Mouse (Mus musculus): ENCODE measurements at regions not wholly inside any gene's neighbourhood (a gene's known extent, or its start where the extent isn't known, plus 50 kb on each side); places are given as distances from the start of the nearest gene placed in this dataset.

DNA sequence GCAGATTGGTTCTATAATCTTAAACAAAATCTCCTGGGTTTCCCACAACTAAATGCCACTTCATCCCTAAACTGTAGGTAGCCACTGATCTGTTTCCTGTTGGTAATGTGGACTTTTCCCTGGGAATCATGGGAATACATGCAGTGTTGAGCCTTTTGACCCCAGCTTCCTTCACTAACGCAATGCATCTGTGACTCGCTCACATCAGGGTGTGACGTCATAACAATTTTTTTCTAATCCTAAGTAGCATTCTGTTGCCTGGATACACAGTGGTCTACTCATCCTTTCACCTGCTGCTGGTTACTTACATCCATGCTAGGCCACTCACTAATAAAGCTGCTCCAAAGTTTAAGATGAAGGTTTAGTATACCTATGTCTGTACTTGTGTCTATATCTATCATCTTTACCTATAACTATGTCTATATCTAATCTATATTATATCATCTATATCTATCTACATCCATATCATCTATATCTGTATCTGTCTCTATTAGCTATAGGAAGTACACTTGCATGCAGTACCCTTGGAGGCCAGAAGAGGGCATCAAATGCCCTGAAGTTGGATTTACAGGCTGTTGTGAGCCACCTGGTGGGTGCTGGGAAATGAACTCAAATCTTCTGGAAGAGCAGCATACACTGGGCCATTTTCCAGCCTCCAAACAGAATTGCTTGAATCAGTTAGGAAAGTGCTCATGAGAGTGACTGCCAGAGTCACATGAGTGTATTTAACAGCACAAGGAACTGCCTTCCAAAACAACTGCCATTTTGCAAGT is 157.5 kb upstream of the Rpl34 start:
- DNase-seq (ENCODE audit: low spot score): no peak

DNA sequence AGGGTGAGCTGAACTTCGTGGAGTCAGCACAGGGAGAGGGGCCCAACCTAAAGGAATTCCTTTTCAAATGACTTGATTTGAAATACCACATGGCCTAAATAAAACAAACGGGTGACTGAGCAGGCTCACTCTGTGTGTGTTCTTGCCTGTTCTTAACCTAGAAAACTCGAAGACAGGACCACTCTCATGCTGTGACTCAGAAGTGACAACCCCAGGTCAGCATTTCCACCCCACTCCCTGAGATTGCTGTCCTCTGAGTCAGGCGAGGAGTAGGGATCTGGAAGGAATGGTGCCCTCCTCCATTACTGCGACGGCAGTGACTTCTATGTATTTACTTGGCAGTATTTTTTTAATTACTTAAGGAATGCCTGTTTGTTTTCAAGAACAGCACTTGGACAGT is 155.8 kb upstream of the Rpl34 start:
- DNase-seq (ENCODE audit: low spot score): no peak

DNA sequence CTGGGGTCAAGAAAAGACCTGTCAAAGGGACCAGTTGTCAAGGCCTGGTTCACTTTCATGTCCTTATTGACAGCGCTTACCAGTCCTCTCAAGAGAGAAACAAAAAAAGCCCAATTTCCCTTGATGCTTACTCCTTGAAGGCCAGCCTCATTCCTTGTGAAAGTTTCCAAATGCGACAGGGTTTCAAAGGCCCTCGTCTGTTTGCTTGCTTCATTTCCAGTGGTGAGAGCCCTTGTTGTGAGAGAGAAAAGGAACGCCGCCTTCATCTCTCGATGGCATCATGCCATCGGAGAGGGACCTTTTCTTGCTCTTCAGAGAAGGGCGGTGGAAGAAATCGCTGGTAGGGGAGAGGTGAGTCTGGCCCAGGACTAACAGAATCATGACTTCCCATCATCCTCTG is 154.2 kb upstream of the Rpl34 start:
- DNase-seq (ENCODE audit: low spot score): no peak

DNA sequence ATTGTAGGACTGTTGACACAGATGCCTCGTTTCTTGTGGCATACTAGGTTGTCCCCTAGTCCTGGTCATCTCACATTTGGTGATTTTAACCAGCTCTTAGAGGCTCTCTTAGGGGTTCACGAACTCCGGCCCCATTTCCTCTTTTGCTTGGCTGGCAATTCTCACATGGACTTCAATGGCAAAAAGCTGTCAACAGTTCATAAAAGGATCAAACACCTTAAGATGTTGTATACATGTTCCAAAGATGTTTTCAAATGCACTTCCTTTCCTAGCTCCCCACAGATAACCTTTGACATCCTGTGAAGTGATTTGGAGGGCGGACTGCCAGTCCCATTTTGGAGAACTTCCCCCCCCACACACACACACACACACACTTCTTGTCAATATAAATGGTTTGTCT is 153.7 kb upstream of the Rpl34 start:
- no peak for DNase-seq (ENCODE audit: low spot score)

DNA sequence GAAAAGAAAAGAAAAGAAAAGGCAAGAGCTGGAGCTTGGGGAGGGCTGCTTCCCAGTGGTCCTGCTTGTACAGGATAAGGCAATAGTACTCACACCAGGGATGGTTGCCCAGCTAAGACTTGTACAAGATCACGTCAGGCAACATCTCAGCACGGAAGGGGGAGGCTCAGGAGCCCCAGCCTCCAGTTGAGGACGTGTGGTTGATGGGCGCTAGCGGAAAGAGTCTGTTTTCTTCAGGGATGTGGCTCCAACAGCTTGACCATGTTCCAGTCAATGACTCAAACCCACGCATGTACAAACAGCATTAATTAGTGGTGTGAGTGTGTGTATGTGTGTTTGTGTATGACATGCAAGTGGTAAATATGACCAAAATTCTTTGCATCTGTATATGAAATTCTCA is 153.1 kb upstream of the Rpl34 start:
- no peak for DNase-seq (ENCODE audit: low spot score)

DNA sequence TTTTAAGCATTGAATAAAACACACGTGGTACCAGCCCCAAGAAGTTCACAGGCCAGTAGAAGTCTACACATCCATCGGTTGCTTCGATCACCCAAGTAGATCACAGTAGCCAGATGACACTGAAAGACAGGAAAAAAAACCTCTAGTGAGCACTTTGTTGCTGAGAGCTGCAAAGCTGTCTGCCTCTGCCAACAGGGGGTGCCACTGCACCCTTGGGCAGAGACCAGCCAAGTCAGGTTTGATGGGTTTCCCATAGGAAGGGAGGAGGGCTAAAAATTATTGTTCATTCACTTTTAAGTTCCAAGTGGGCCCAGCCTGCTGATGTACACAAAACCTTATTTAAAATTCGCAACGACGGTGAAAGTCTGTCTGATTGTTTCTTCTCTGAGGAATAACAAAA is 150.3 kb upstream of the Rpl34 start:
- DNase-seq (ENCODE audit: low spot score): no peak

DNA sequence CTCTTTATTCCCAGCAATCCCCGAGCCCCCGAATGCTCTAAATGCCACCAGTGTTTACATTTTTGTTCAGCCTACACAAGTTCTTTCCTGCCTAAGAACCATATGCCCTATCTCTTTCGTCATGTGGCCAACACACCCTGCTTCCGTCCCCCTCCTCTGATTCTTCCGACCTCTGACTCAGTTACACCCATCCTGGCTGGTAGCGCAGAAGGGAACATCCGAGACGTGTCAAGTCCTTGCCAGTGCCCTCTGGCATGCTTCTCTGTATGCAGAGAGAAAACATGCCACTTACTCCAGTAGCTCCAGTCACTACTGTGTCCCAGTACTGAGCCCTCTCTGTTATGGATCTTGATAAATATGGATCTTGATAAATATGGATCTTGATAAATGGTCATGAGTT is 149.3 kb upstream of the Rpl34 start:
- DNase-seq (ENCODE audit: low spot score): no peak

DNA sequence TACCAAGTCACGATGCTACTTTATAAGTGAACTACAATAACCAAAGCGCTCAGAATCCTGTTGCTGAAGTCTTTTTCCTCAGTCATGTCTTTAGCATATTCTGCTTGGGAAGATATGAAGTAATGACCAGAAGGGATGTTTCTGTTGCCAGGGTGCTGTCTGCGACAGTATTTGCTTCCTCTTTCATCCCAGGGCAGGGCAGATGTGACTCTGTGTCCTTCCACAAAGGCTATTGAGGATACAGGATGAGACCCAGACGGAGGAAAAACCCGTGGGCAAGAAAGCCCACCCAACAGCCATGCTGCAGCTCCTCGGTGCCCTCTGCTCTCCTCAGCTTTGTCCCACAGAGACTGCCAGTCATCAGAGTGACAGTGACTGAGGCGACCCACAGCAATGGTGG is 148.6 kb upstream of the Rpl34 start:
- no peak for DNase-seq (ENCODE audit: low spot score)

DNA sequence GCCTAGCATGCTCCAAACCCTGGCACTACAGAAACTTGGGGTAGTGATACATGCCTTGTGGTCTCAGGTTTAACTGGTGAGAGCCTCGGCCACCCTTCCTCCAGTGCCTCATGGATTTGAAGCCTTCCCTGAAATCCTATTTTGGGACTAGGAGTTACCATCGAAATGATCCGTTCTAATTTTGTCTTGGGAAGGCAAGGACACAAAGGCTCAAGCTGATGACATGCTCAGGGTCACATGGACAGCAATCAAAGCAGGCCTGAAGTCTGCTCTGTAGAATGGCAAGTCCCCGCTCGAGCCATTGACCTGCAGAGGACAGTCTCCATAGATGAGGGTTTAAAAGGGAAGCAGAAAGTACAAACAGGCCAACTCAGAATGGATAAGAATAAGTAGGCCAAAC is 147.8 kb upstream of the Rpl34 start:
- no peak for DNase-seq (ENCODE audit: low spot score)

DNA sequence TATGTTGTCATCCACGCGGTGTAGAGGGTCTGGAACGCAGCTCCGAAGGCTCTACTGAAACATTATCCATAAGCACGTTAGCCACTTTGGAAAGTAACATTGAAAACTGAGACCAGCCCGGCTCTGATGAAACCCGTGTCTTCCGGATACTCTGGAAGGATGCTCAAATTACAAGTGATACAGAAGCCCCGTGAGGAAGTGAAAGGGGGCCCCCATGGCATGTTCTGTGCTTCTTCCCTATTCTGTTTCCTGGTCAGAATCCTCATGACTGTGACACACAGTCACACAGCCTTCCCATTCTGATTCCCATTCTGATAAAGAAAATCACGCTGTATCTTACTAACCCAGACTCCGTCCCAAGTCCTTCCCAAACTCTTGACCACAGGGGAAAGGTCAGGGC is 143.5 kb upstream of the Rpl34 start:
- DNase-seq (ENCODE audit: low spot score): no peak

DNA sequence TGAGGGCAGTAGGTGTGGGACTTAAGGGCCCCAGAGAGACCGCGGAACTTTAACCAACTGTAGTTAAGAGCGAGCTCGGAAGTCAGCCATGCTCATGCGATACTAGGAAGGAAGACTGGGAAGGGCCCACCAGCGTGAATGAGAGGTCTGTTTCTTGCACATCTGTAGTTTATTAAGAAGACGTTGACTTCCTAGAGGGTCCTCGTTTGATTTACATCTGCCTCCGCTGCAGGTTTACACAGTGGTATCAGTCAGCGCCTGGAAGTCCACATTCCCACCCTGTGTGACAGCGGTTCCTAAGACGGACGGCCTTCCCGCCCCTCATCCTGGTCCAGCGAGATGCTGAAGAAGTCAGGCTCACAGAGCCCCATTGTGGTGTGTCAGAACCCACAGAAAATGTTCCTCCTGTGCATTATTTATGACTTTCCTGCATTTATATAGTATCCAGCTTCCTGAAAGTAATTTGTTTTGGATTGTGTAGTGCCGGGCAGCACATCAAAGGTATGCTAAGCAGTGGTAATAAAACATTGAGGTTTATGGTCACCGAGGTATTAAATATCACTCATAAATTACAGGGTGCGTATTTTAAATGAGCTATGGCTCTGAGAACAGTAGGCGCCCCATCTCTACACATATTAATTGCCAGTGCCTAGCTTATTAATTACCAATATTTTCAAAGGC is 136.9 kb upstream of the Rpl34 start:
- peak; percentile 13 for DNase-seq (ENCODE audit: low spot score)

DNA sequence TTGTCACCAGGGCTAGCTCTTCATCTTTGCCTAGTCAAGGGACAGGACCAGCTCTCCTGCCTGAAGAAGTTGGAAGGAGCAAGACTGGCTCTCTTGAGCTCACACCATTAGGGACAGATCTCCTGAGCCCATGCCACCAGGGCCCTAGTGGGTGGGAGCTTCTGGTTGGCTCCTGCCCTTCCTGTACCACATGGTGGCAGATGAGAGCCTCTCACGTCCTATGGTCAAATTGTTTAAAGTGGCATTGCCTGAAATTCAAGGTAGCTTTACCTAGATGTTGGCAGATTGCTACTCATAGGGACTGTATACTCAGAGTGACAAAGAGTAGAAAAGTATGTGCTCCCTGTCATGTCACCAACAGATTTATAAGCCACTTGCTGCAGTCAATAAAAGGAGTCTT is 134.6 kb upstream of the Rpl34 start:
- DNase-seq (ENCODE audit: low spot score): no peak

DNA sequence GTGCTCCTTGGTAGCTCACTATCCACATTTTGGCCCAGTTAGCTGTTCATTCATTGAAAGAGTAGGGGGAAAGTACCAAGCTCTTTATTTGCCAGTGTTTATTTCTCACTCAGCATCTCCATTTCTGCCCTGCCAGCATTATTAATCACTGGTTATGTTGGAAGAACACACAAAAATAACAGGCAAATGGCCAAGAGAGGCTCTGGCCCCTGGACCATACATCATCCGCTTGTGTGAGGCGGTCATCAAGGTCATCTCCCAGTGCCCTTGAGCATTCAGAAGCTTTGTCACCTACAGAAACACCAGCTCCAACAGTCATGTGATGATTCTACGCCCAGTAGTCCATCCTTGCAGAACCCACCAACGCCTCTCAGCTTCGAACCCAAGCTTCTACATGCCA is 133.2 kb upstream of the Rpl34 start:
- DNase-seq (ENCODE audit: low spot score): no peak

DNA sequence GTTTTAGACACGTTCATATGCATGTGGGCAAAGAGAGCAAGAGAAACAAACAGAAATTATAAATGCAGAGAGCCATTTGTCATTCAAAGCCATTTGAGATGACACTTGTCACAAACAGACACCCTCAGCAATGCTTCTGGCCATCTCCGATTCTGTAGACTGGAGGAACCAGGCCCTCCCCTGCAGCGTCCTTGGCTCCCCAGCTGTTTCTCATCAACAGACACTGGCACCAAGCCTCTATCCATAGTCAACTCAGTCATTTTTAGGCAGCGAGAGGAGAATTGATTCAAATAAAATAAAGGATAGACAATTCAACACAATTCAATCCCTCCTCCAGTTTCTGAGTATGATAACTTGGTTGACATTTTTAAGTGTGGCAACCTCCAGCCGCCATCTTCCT is 130.1 kb upstream of the Rpl34 start:
- DNase-seq (ENCODE audit: low spot score): no peak

DNA sequence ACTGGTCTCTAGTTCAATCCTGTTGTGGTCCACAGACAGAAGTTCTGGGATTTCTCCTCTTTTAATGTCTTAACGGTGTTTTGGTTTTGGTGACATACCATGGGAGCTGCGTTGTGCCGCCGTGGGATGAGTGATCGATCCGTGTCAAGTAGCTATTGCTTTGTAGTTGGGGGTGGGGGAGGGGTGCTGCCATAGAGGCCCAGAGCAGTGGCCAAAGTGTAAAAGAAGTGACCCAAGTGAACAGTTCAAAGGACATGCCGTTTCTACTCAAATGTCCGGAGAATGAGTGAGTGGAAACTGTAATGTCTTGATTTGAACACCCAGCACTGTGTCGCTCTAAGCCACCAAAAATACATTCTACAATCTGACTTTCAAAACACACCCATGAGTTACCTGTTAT is 123.7 kb upstream of the Rpl34 start:
- no peak for DNase-seq (ENCODE audit: low spot score)

DNA sequence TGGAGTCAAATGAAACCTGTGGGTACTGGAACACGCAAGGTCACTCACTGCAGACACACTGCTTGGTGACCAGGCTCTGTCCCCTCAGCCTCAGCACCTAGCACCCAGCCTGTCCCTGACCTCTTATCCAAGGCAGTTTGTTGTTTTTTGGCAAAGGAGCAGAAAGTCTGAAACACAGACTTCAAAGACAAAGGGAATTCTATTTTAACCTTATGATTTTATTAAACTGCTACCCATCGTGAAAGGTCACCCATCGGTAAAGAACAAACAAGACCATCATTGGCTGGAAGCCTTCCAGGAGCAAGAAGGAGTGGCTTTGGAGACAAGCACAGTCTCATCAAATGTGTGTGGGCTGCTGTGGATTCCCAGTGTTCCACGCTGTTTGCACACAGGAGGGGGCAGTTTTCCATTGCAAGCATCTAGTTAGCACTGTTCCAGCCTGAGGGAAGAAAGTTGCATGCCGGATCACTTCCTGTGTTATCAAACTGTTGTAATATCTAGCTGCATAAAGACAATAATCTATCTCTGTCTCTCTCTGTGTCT is 120.6 kb upstream of the Rpl34 start:
- no peak for DNase-seq (ENCODE audit: low spot score)

DNA sequence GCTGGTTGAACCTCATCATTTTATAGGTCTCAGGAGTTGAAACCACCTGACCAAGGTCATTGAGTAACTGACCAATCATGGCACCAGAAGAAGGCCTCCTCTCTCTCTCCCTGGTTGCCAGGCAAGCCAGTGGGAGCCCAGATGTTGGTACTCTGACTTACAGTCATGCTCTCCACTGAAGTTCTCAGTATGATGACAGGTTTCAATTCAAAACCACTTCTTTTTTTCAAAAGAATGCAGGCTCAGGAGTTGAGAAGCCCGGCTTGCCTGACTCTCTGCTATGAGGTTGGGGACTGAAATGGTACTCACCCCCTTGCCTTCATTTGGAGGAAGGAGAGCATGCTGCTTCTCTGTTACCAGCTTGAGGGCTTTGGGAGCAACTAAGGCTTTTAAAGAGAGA is 111.6 kb upstream of the Rpl34 start:
- DNase-seq (ENCODE audit: low spot score): no peak

DNA sequence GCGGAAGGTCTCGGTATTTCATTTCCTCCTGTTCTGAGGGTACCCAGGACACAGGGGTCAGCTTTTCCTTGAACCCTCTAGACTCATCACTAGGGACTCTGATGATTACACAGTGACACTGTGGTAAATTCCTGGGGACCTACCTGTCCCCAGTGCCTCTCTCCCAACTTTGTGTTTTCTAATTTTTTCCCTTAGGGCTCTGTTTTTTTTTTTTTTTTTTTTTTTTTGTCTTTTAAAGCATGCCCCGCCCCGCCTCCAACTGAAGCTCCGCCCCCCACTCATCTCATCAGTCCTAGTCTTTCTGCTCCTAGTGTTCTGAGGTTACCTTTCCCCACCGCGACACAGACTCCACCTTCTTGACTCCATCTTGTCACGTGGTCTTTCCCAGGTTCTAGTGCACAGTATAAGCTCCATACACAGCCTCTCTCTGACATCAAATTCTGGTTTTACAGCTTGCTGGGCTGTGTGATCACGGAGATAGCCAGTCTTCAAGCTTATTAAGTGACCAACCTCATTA is 109.8 kb upstream of the Rpl34 start:
- DNase-seq (ENCODE audit: low spot score): no peak

DNA sequence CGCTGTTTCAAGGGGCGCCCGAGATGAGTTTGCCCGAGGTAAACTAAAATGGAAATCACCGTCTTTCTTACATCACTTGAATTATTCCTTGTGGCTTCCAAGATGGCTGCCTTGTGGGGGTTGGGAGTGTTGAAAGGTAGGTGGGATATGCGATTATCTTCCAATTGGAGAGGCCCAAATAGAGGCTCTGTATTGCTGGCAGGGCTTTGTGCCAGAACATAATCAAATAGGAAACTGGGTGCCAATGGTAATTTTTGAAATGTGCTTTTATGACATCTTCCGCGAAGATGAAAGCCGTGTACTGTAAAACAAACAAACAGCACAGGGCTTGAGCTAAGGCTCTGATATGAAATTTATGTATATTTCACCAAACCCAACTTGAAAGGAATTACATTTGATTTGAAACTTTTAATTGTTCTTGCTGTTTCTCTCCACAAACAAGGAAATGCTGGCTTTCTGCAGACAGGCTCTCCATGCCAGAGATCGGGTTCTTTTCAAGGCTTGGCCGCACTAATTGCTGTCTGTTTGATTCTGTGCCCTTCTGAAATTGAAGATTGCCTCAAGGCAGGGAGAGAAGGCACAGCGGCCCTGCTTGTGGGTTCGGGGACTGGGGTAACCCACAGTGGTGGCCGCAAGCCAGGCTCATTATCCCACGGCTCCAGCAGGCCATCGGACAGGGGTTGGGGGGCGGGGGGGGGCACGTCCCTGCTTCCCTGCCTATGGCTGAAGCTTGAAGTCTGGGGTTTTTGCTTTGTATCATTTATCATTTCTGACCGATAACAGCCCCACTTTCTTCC is 108.6 kb upstream of the Rpl34 start:
- DNase-seq (ENCODE audit: low spot score): no peak

DNA sequence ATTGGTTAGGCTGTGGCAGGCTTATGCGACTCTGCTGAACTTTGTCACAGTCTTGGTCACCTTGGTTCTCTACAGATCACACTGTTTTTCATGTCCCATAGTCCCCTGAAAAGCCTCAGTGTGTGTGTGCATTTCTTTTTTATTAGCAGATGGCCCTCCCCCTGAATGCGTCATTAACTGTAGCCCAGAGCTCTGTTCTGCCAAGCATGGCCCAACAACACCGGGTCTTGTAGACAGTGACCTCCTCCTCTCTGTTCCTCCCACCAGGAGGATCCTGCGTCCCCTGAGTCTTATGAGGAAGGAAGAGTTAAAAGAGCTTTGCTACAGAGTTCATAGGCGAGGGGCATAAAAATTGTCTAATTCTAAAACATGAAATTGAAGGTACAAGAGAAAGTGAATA is 103.5 kb upstream of the Rpl34 start:
- DNase-seq (ENCODE audit: low spot score): no peak

DNA sequence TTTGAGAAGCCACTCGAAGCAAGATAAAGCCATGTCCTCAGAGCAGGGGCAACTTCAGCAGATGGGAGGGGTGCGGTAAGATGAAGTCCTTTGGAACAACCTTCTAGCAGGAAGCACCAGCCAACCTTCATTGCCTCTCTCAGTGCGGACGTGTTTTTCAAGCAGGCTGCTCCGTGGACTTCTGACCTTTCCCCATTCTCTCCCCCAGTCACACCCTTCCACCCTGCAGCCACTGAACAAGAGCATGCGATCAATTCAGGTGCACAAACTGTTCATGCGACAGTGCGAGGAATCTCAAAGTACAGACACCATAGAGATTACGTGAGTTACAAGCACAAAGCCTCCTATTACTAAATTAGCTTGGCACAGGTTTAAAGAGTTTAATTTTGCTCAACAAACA is 102.9 kb upstream of the Rpl34 start:
- peak; percentile 32 for DNase-seq (ENCODE audit: low spot score)

DNA sequence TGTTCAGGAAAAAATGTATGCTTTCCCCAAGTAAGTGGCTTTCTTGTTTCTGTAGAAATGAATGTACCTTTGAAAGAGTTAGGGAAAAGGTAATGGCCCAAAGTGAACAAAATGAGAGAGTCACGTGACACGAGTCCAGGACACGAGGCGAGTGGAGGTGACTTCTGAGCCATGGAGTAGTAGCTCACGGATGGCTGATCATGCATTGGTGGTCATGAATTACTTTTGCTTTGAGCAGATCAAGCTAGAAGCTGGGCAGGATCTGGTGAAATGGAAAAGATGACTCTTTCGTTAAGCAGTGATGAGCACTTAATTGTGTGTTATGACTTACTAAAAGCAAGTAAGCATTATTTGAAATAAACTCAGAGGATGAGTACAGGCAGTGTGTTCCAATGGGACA is 101.6 kb upstream of the Rpl34 start:
- DNase-seq (ENCODE audit: low spot score): no peak

DNA sequence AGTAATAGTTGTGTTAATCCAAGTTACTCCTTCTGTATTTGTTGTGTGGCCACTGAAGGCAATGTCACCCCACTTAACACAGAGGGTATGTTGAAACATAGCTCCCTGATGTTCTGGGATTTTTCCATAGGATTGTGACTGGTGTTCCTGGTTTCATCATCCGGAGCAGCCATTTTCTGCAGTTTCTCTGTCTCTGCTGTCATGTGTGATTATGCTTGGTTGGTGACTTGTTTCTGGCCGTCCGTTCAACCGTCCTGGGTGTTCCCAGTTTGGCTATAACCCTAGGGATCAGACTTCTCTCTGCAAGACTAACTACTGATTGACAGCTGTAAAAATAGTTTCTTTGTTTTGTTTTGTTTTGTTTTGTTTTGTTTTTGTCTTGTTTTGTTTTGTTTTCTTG is 98.1 kb upstream of the Rpl34 start:
- no peak for DNase-seq (ENCODE audit: low spot score)

Data from yolk sac, embryonic 10.5 days (tissue).